Mouse (Mus musculus): ENCODE data around the gene Rgs11. TPM values are rescaled to one million over a fixed set of nuclear protein-coding genes. Genes with fewer than 3 reads are reported as not detected.
A peak's percentile ranks its signal among the peaks of the same experiment; 100 is the strongest.

Rgs11 gene
- polyA plus RNA-seq, 1 experiment from 2014 or later, result 11.4 TPM

DNA sequence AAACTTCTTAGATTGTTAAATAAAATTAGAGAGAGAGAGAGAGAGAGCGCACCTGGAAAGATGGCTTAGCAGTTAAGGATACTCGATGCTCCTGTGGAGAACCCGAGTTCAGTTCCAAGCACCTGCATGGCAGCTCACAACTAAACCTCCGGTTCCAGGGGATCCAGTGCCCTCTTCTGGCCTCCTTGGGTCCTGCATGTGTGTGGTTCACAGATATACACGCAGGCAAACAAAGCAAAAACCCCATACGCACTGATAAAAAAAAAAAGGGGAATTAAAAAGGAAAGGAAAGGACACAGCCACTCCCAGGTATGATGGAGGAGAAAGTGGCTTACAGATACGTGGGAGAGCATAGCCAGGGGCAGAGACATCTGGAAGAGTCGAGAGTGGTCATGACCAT is 30.1 kb downstream of the Rgs11 start:
- Histone ChIP-seq H3K27me3 (no peaks in the 10 kb centered on the region), H3K4me1 (0 out of 2 replicates have a peak, but pooled peaks cover 11% of the 10 kb centered on the region), H3K36me3 (peaks cover 7% of the 10 kb centered on the region; the same call in 1 of the 2 replicates), H3K4me3 (no peak overlapping the region), H3K9me3 (no peaks in the 10 kb centered on the region), H3K4me2 (no peak overlapping the region), H3K27ac (no peak overlapping the region), H3K9ac (no peak overlapping the region)
- 73% methylated on average over 8 of the region's 8 CpGs for WGBS
- ATAC-seq (ENCODE audit: insufficient number of reproducible peaks, insufficient read depth, low FRiP score, low TSS enrichment, low read depth), result no peak

DNA sequence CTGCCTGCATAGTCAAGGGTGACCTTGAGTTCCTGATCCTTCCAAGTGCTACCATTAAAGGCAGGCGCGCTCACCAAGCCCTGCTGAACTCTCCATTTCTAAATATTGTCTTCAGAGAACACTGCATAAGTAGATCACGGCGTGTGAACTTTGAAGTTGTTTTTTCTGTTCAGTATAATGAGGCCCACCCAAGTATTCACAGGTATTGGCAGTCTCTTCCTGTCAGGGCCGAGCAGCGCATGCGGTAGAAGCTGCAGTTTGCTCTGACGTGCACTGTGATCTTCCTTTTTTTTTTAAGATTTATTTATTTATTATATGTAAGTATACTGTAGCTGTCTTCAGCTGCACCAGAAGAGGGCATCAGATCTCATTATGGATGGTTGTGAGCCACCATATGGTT is 31.6 kb downstream of the Rgs11 start:
- Histone ChIP-seq H3K27me3 (no peaks in the 10 kb centered on the region), H3K9ac (no peak overlapping the region), H3K4me3 (no peak overlapping the region), H3K9me3 (no peaks in the 10 kb centered on the region), H3K4me1 (0 out of 2 replicates have a peak, but pooled peaks cover 11% of the 10 kb centered on the region), H3K4me2 (no peak overlapping the region), H3K27ac (no peak overlapping the region), H3K36me3 (peaks cover 7% of the 10 kb centered on the region; the same call in 1 of the 2 replicates)
- 86% methylated on average over 8 of the region's 8 CpGs for WGBS
- ATAC-seq (ENCODE audit: insufficient number of reproducible peaks, insufficient read depth, low FRiP score, low TSS enrichment, low read depth), result no peak

DNA sequence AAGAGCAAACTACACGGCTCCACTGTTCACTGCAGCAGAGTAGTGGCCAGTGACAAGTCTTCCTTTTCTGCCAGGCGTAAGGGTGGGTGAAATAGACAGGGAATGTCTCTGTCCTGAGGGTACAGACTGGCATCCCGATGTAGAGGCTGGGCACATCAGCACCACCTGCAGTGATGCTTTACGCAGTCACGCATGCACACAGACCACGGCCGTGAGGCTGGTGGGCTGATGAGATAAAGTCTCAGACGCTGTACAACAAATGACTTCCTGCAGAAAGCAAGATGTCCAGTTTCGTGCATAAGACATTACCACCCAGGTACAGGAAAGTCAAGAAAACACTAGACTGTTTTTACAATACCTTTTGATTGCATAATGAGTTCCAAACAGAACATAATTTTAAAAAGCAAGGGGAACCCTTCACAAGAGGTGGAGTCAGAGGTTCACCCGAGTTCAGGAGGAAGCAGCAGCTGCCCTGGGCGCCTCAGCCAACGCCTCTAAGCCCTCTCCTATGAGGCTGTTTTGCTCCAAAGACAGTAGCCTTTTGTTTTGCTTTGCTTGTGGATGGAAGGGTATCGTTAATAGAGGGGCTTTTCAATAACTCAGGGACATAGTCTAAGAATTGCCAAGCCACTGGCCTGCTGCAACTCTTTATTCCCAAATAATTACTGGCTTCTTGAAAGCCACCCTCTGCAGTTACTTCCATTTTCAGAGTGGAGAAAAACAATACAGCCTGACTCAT is 32.5 kb downstream of the Rgs11 start:
- 0 out of 2 replicates have a peak, but pooled peaks cover 11% of the 10 kb centered on the region for H3K4me1 ChIP-seq
- H3K9ac ChIP-seq, result peak overlapping the region; percentile 32; the same call in 1 of the 2 replicates
- H3K36me3 ChIP-seq, result peaks cover 7% of the 10 kb centered on the region; the same call in 1 of the 2 replicates
- H3K9me3 ChIP-seq, result no peaks in the 10 kb centered on the region
- H3K4me2 ChIP-seq, result no peak overlapping the region
- peak overlapping the region; percentile 45; the same call in 1 of the 2 replicates for H3K27ac ChIP-seq
- no peak for ATAC-seq (ENCODE audit: insufficient number of reproducible peaks, insufficient read depth, low FRiP score, low TSS enrichment, low read depth)
- H3K27me3 ChIP-seq, result no peaks in the 10 kb centered on the region
- H3K4me3 ChIP-seq, result no peak overlapping the region
- 41% methylated on average over 13 of the region's 13 CpGs for WGBS

DNA sequence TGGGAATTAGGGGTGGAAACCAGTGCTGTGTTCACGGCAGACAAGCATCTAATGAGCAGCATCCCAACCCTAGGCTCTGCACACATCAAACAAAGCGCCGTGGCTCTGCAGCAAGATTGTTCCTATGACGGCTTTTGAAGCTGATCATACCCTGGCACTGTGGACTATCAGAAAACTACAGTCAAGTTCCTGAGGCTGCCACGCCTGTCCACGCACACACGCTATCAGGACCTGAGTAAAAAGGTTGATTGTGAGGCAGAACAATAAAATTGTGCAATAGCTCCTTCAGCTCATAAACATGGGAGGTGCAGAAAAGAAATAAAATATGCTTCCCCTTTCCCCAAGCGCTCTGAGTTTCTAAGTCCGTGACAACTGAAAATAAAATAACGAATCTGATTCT is 34.9 kb downstream of the Rgs11 start:
- H3K36me3 ChIP-seq, result peaks cover 3% of the 10 kb centered on the region; the same call in 1 of the 2 replicates
- H3K9ac ChIP-seq, result no peak overlapping the region
- H3K4me2 ChIP-seq, result no peak overlapping the region
- H3K27me3 ChIP-seq, result no peaks in the 10 kb centered on the region
- H3K9me3 ChIP-seq, result no peaks in the 10 kb centered on the region
- 84% methylated on average over 10 of the region's 10 CpGs for WGBS
- no peak overlapping the region for H3K4me3 ChIP-seq
- ATAC-seq (ENCODE audit: insufficient number of reproducible peaks, insufficient read depth, low FRiP score, low TSS enrichment, low read depth), result no peak
- H3K27ac ChIP-seq, result no peak overlapping the region
- peaks cover 13% of the 10 kb centered on the region; the same call in 1 of the 2 replicates for H3K4me1 ChIP-seq

DNA sequence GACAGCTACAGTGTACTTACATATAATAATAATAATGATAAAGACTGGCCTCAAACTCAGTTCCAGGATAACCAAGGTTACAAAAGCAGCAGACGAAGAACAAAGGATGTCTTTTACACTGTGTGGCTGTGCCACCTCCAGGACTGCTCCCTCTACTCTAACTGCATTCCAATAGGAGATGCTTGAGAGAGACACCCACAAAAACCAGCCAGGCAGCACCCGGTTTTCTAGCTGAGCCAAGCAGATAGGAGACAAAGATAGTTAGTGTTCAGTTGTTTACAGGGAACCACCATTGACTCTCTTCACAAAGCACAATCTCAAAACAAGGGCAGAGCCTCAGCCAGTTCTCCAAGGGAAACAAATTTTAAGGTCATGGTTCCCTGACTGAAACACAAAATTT is 36.8 kb downstream of the Rgs11 start:
- H3K9ac ChIP-seq, result no peak overlapping the region
- H3K27ac ChIP-seq, result no peak overlapping the region
- ATAC-seq (ENCODE audit: insufficient number of reproducible peaks, insufficient read depth, low FRiP score, low TSS enrichment, low read depth), result no peak
- H3K4me2 ChIP-seq, result no peak overlapping the region
- 59% methylated on average over 2 of the region's 2 CpGs for WGBS
- no peaks in the 10 kb centered on the region for H3K9me3 ChIP-seq
- H3K27me3 ChIP-seq, result no peaks in the 10 kb centered on the region
- no peaks in the 10 kb centered on the region for H3K36me3 ChIP-seq
- peaks cover 21% of the 10 kb centered on the region for H3K4me1 ChIP-seq
- H3K4me3 ChIP-seq, result no peak overlapping the region

DNA sequence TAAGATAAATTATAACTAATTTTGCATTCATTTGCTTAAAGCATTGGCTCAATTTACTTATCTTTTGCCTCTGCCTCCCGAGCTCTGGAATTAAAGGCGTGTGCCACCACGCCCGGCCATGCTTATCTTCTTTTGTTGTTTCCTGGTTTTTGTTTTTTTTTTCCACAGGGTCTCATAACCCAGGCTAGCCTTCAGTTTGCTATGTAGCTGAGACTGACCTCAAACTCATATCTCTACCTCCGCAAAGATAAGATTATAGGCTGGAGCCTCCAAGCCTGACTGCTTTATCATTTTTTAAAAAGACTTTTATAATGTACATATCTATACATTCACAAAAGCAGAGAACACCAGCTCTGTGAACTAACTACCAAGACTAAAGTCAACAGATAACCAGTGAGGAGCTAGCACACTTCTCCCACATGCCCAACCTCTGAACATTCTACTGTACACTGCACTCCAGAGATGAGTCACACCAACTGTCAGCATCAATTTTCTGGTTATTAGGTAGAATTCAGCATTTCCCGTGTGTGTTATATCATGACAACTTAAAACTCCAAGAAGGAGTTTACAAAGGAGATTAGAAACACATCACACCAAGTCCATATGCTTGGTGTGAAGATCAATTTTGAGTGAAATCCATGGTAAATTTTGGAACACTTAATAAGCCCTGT is 37.5 kb downstream of the Rgs11 start:
- no peak overlapping the region for H3K4me2 ChIP-seq
- peaks cover 17% of the 10 kb centered on the region for H3K4me1 ChIP-seq
- H3K36me3 ChIP-seq, result no peaks in the 10 kb centered on the region
- H3K27ac ChIP-seq, result no peak overlapping the region
- WGBS, result 78% methylated on average over 6 of the region's 6 CpGs
- H3K4me3 ChIP-seq, result no peak overlapping the region
- no peak overlapping the region for H3K9ac ChIP-seq
- H3K9me3 ChIP-seq, result no peaks in the 10 kb centered on the region
- no peaks in the 10 kb centered on the region for H3K27me3 ChIP-seq
- no peak for ATAC-seq (ENCODE audit: insufficient number of reproducible peaks, insufficient read depth, low FRiP score, low TSS enrichment, low read depth)

DNA sequence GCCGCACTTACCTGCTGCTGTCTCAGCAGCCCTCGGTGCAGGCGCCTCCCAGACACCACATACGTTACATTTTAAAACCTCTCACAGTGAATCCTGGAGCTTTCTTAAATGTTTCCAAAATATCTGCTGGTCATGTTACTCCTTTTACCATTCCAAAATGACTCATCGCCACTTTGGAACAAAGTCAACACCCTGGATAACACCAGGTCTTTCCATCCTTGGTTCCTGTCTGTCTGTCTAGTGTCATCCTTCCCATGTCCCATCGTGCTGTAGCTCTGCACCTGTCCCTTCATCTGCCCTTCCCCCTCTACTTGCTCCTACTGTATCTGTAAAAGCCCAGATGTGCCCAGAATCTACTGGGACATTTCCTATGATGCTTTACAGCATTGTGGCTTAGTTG is 38.2 kb downstream of the Rgs11 start:
- Histone ChIP-seq H3K27me3 (no peaks in the 10 kb centered on the region), H3K9me3 (no peaks in the 10 kb centered on the region), H3K27ac (no peak overlapping the region), H3K36me3 (no peaks in the 10 kb centered on the region), H3K9ac (no peak overlapping the region), H3K4me2 (no peak overlapping the region), H3K4me1 (peaks cover 11% of the 10 kb centered on the region), H3K4me3 (no peak overlapping the region)
- WGBS, result 80% methylated on average over 6 of the region's 6 CpGs
- ATAC-seq (ENCODE audit: insufficient number of reproducible peaks, insufficient read depth, low FRiP score, low TSS enrichment, low read depth), result no peak

DNA sequence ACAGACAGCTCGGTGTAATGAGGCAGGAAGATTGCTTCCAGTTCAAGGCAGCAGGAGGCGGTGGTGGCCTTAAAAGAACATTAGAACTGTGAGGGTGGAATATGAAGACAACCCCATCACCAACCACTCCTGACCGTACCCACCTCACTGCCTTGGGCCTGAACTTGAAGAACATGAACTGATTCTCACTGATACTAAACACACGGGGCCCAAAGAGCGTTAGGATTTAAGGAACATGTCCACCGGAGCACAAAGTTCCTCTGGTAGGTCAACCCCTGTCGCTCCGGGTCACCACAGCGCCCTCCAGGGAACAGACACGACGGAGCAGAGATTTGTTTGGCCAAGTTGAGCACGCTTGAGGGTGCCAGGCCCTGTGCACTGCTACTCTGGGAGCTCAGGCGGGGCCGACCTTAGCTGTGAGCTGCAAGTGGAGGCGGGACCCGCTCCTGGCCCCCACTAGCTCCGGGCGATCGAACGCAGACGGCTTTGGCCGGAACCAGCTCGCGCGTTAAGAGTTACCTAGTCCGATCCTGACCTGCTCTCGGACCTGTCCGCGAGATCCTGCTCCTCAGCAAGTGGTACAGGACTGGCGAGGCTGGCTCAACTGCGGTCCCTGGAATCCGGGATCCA is 40.8 kb downstream of the Rgs11 start:
- H3K27ac ChIP-seq, result peak overlapping the region; percentile 78
- H3K9ac ChIP-seq, result peak overlapping the region; percentile 79
- H3K27me3 ChIP-seq, result no peaks in the 10 kb centered on the region
- H3K4me3 ChIP-seq, result peak overlapping the region; percentile 79
- H3K4me2 ChIP-seq, result peak overlapping the region; percentile 84
- no peaks in the 10 kb centered on the region for H3K9me3 ChIP-seq
- WGBS, result under 1% methylated on average over 32 of the region's 32 CpGs
- H3K4me1 ChIP-seq, result peaks cover 9% of the 10 kb centered on the region
- H3K36me3 ChIP-seq, result no peaks in the 10 kb centered on the region
- ATAC-seq (ENCODE audit: insufficient number of reproducible peaks, insufficient read depth, low FRiP score, low TSS enrichment, low read depth), result peak; percentile 65; the same call in 1 of the 2 replicates

DNA sequence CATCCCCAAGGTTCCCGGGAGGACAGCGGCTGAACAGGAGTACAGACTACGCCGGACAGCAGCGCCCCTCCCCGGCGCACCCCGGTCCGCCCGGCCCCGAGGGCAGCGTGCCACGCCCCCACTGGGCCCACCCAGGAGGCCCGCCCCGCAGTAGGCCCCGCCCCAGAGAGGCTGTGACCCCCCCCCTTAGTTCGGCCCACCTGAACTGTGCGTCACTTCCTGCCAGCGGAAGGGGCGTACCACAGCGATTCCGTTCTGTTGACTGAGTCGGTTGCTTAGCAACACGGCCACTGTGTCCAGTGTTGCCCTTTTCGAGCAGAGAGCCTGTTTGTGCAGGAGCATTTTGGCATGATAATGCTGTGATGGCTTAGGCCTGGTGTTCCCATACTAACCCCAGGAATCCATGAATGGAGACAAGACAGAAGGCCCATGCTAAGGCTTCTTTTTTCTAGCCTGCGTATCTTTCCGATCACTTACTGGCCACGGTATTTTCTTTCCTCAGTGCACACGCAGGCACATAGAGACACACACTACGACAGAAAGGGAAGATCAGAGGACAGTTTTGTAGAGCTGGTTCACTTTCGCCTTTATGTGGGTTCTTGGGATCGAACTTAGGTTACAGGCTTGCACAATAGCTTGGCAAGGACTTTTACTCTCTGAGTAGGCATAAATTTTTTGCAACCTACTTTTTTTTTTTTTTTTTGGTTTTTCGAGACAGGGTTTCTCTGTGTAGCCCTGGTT is 41.5 kb downstream of the Rgs11 start, which contains the start of gene Fam234a:
Gene Fam234a (minus strand): TSS at position 142 of the 741 bp plus-strand sequence.
- Histone ChIP-seq H3K36me3 (no peaks in the 10 kb centered on the region), H3K27me3 (no peaks in the 10 kb centered on the region), H3K4me2 (peak within 1 kb of the TSS; percentile 84), H3K9me3 (no peaks in the 10 kb centered on the region), H3K4me3 (peak within 1 kb of the TSS; percentile 79), H3K9ac (peak within 1 kb of the TSS; percentile 79), H3K4me1 (peaks cover 9% of the 10 kb centered on the region), H3K27ac (peak within 1 kb of the TSS; percentile 78)
- WGBS, result 8% methylated on average over 33 of the region's 33 CpGs
- peak; percentile 91 for ATAC-seq (ENCODE audit: insufficient number of reproducible peaks, insufficient read depth, low FRiP score, low TSS enrichment, low read depth)

DNA sequence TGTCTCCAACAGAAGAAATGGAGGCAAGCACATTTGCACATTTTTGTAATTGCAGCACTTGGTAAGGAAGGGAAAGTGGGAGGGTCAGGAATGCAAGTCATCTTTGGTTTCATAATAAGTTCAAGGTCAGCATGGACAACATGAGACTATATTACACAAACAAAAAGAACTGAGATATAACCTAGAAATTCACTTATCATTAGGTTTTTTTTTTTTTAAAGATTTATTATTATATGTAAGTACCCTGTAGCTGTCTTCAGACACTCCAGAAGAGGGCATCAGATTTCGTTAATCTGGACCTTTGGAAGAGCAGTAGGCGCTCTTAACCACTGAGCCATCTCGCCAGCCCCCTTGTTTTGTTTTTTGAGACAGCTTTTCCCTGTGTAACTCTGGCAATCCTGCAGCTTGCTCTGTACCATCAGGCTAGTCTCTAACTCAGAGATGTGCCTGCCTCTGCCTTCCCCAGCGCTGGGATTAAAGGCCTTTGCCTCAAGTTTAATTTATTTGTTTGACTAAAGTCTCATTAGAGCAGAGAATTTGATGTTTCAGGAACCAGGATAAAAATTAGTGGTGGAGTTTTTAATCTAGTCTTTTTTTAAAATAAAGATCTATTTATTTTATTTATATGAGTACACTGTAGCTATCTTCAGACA is 49.3 kb downstream of the Rgs11 start:
- peaks cover 12% of the 10 kb centered on the region for H3K4me1 ChIP-seq
- H3K36me3 ChIP-seq, result peaks cover 14% of the 10 kb centered on the region
- peak overlapping the region; percentile 99 for H3K27ac ChIP-seq
- H3K9me3 ChIP-seq, result no peaks in the 10 kb centered on the region
- H3K4me3 ChIP-seq, result peak overlapping the region; percentile 97
- no peaks in the 10 kb centered on the region for H3K27me3 ChIP-seq
- WGBS, result 46% methylated on average over 4 of the region's 4 CpGs
- no peak for ATAC-seq (ENCODE audit: insufficient number of reproducible peaks, insufficient read depth, low FRiP score, low TSS enrichment, low read depth)
- H3K4me2 ChIP-seq, result peak overlapping the region; percentile 75
- H3K9ac ChIP-seq, result peak overlapping the region; percentile 99

All from embryonic facial prominence, embryonic 13.5 days (tissue).